Mouse (Mus musculus) common myeloid progenitor, adult 5-6 weeks (primary cell): ENCODE measurements around the gene Prpf31. TPM values are rescaled to one million over a fixed set of nuclear protein-coding genes. Genes with fewer than 3 reads are reported as not detected.

Experiments used
- ATAC-seq: replicated peaks from 2 replicates; pipeline ENCODE4 v1.8.0; 2016; ENCODE audit warnings: low read depth, mild to moderate bottlenecking, moderate TSS enrichment, inconsistent platforms; ENCODE audit not compliant: poor library complexity, severe bottlenecking
- total RNA-seq: library from RNA; stranded (forward); fragments of 200-1000, 187-1606 nt; gene quantifications from 2 replicates; pipeline ENCODE4 v1.2.3, GENCODE M21; 2017

Prpf31 gene
- total RNA-seq, 1 experiment from 2014 or later, result 108 TPM

GRCm38 (mm10) chr7:3683908-3684550 is 54.2 kb downstream of the Prpf31 start:
- no peak for ATAC-seq

GRCm38 (mm10) chr7:3684698-3685097 is 54.9 kb downstream of the Prpf31 start:
- ATAC-seq, result no peak

GRCm38 (mm10) chr7:3685400-3686187 is 55.8 kb downstream of the Prpf31 start:
- ATAC-seq, result no peak

GRCm38 (mm10) chr7:3691919-3692318 is 62.1 kb downstream of the Prpf31 start:
- no peak for ATAC-seq

Other genes with a start within 250 kb of the Prpf31 start
- gene Cacng8, start 239.3 kb upstream of the Prpf31 start, total RNA-seq, result not detected in 2 replicates
- not detected in 2 replicates for gene Cacng6, start 205.8 kb upstream of the Prpf31 start, total RNA-seq
- not detected in 2 replicates for gene Tarm1, start 127.4 kb upstream of the Prpf31 start, total RNA-seq
- gene Oscar, start 13.8 kb upstream of the Prpf31 start, total RNA-seq, result not detected in 2 replicates
- 132 and 142 TPM in 2 replicates for gene Ndufa3, start 12.6 kb upstream of the Prpf31 start, total RNA-seq
- gene Tfpt, start 56 bp upstream of the Prpf31 start, total RNA-seq, result 30.3 and 32.8 TPM in 2 replicates
- 22.7 and 48.4 TPM in 2 replicates for gene Cnot3, start 15.3 kb downstream of the Prpf31 start, total RNA-seq
- 12.4 and 13.9 TPM in 2 replicates for gene Leng1, start 35.9 kb downstream of the Prpf31 start, total RNA-seq
- 2.8 and 3.5 TPM in 2 replicates for gene Tmc4, start 47.6 kb downstream of the Prpf31 start, total RNA-seq
- gene Tsen34, start 62.9 kb downstream of the Prpf31 start, total RNA-seq, result 22.9 and 29.2 TPM in 2 replicates
- gene Mboat7, start 63.5 kb downstream of the Prpf31 start, total RNA-seq, result 23.5 and 37.0 TPM in 2 replicates
- gene Rps9, start 74.0 kb downstream of the Prpf31 start, total RNA-seq, result 1,976 and 2,051 TPM in 2 replicates
- gene Pirb, start 90.4 kb downstream of the Prpf31 start, total RNA-seq, result 1.3 and 1.7 TPM in 2 replicates
- gene Gm15448, start 195.7 kb downstream of the Prpf31 start, total RNA-seq, result 0.53 TPM in 1 of 2 replicates, not detected in the other
- 0.05 and 0.64 TPM in 2 replicates for gene Pira2, start 215.1 kb downstream of the Prpf31 start, total RNA-seq